Mouse (Mus musculus) activated CD4-positive, CD25-positive, alpha-beta regulatory T cell, adult 4 months (primary cell): ENCODE data around the gene Gm6465. TPM values are rescaled to one million over a fixed set of nuclear protein-coding genes. Genes with fewer than 3 reads are reported as not detected.
"Not testable (repeated sequence)": the region's sequence is repeated elsewhere in the genome, so short reads cannot be mapped to it uniquely, and the experiment has no call there.

Experiments
- ATAC-seq: one replicate; pipeline ENCODE4 v1.8.0; 2017
- polyA plus RNA-seq, 2 experiments: library from polyadenylated mRNA; unstranded; fragments of 100-300 nt; shearing (Covaris generic); gene quantifications; one replicate each; pipeline ENCODE4 v1.2.1; 2017

Gene Gm6465
- not detected for polyA plus RNA-seq

DNA sequence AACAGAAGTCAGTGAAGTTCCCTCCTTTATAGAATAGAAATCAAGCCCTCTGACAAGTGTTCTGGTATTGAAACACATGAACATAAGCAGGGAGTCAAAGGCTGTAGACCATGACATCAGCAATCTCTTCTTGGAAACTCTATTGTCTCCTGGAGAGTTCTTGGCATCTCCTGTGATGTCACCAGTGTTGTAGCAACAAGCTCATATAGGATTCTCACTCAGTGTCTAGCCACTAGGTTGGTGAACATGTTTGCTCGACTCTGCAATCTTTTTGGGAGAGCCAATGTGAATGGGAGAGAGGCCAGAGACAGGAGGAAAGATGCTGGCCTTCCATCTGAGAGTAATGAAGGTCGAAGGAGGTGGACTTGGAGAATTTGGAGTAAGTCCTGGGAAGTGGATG lies at the start of gene Gm6465:
Gene Gm6465 (plus strand): TSS at position 301 of the 400 bp plus-strand sequence.
- ATAC-seq: not testable (repeated sequence)

DNA sequence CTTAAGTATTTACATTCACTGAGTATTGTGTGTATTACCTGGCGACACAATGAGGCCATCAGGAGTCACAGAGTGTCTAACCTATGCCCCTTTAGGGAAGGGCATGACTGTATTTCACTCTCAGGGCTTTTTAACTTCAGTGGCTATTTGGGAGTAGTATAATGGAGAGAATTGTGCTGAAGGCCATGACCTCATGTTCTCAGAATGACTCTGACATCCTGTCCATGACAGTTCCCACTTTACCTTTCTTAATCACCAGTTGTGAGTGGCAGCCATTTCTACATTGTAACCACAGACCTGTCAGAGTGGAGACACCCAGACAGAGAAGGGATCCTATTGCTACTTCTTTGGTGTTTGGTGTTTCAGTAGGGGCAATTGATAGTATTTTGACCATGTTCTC lies 485 bp downstream of the Gm6465 start:
- ATAC-seq: not testable (repeated sequence)

DNA sequence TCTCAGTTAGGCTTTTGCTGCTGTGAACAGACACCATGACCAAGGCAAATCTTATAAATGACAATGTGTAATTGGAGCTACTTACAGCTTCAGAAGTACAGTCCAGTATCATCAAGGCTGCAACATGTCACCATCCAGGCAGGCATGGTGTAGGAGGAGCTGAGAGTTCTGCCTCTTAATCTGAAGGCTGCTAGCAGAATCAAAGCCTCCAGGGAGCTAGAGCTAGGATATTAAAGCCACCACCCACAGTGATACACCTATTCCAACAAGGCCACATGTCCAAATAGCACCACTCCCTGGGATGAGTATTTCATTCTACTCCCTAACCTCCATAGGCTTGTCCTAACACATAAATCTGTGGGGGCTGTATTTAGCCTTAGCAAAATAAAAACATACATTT lies 12.6 kb downstream of the Gm6465 start:
- ATAC-seq: not testable (repeated sequence)

Other genes starting within 250 kb of the Gm6465 start
- not detected for gene Gm8922, start 163.6 kb upstream of the Gm6465 start, polyA plus RNA-seq
- not detected for gene Gm8926, start 75.0 kb upstream of the Gm6465 start, polyA plus RNA-seq
- not detected for gene 4933402N22Rik, start 72.5 kb downstream of the Gm6465 start, polyA plus RNA-seq